Mouse (Mus musculus) fat pad, adult 2 months (tissue): ENCODE data around the gene Fam76b.
A peak's percentile ranks its signal among the peaks of the same experiment; 100 is the strongest.
"Not testable (repeated sequence)": the region's sequence is repeated elsewhere in the genome, so short reads cannot be mapped to it uniquely, and the experiment has no call there.

Experiments used
- DNase-seq: peaks from one replicate; pipeline ENCODE4 v3.0.0-alpha.2; 2011; ENCODE audit warnings: low read depth, low spot score; ENCODE audit errors: extremely low read depth

Fam76b gene

DNA sequence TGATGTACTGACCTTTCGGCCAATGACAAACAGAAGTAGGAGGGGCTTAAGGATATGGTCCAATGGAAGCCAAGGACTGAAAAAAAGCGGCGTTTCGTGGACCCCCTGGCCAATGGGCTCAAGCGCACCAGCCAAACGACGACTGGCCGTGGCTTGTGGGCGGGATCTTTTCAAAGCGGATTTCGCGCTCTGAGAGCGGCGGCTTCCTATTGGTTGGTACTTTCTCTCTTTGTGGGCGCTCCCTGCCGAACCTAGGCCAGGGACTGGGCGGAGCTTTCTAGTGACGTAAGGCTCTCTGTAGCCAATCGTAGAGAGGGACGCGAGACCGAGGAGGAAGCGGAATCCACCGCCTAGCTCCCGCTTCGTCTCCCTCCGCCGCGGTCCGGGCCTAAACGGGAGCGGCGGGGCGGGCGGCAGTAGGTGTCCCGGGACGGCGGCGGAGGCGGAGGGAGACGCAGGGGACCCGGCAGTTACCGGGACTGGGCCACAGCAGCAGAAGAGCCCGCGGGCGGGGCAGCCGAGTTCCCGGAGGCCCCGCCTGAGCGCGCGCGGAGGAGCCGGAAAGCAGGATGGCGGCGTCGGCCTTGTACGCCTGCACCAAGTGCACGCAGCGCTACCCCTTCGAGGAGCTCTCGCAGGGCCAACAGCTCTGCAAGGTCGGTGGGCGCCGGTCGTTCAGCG is at the start of gene Fam76b:
TSS of gene Fam76b (plus strand) at position 311 of the 681 bp plus-strand sequence.
- DNase-seq, result peak; percentile 98

DNA sequence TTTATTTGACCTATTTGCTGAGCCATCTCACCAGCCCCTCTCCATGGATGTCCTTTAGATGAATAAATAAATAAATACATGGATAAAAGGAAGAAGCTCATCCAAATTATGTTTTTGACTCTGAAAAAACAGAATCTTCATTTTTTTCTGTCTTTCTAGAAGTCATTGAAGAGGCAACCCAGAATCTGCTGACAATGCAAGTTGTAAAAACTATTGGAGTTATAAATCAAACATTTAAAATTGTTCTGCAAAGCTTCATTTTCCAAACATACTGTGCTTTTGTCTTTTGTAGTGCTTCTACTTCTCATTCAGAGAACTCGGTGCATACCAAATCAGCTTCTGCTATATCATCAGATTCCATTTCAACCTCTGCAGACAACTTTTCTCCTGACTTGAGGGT is 45.5 kb upstream of the Fam76b start:
- no peak for DNase-seq

DNA sequence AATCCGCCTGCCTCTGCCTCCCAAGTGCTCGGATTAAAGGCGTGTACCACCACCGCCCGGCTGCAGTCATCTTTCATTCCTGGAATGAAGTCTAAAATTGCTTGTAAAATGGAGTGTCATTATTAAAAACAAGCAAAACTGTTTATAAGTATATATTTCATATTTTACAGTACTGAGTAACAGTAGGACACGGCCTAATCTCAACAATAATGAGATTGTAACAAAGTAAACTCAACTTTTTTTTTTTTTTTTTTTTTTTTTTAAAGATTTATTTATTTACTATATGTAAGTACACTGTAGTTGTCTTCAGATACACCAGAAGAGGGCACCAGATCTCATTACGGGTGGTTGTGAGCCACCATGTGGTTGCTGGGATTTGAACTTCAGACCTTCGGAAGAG is 36.7 kb upstream of the Fam76b start:
- DNase-seq, result not testable (repeated sequence)

- DNase-seq, result no peak
These were observed 33.2 kb upstream of the Fam76b start for GRCm38 (mm10) chr9:13794302-13794701.

DNA sequence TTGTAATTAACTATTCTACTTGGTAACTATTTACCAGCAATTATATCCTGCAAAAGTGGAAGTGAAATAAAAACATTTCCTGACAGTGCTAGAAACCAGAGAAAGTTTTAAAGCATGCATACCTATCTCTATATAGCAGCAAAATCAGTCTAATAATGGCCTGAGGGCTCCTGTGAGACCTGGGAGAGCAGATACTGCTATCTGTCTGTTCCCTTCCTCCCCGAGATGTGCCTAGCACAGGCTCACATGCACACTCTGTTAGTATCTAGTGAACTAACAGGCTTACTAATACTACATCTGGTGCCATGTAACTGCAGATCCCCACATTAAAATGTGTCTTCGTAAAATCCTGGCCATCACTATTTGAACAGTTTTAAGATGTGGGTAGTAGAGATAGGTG is 32.8 kb upstream of the Fam76b start:
- DNase-seq, result no peak

DNA sequence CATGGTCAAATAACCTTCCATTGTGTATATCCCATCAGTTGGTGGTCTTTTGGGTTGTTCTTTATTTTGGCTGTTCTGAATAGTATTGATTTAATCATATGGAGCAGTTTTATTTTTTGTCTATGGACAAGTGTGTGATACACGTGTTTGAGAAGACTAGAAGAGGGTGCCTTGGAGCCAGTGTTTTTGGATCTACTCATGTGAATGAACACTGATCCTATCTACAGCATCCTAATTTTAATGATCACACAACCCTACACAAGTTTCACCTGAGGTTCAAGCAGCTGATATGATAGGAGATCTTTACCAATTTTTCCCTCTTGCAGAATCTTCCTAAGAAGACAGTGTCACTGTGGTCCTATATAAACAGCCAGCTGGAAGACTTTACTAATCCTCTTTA is 23.0 kb upstream of the Fam76b start:
- no peak for DNase-seq

GRCm38 (mm10) chr9:13806854-13807253 is 20.7 kb upstream of the Fam76b start:
- DNase-seq, result no peak

GRCm38 (mm10) chr9:13807657-13808056 is 19.9 kb upstream of the Fam76b start:
- DNase-seq, result no peak

GRCm38 (mm10) chr9:13809937-13810336 is 17.6 kb upstream of the Fam76b start:
- no peak for DNase-seq

GRCm38 (mm10) chr9:13818369-13818768 is 9.1 kb upstream of the Fam76b start:
- DNase-seq, result no peak

- no peak for DNase-seq
These were observed 6.7 kb upstream of the Fam76b start for GRCm38 (mm10) chr9:13820774-13821173.

- no peak for DNase-seq
These were observed 1.6 kb upstream of the Fam76b start for GRCm38 (mm10) chr9:13825896-13826295.

GRCm38 (mm10) chr9:13826391-13826805 is 1.1 kb upstream of the Fam76b start:
- no peak for DNase-seq

DNA sequence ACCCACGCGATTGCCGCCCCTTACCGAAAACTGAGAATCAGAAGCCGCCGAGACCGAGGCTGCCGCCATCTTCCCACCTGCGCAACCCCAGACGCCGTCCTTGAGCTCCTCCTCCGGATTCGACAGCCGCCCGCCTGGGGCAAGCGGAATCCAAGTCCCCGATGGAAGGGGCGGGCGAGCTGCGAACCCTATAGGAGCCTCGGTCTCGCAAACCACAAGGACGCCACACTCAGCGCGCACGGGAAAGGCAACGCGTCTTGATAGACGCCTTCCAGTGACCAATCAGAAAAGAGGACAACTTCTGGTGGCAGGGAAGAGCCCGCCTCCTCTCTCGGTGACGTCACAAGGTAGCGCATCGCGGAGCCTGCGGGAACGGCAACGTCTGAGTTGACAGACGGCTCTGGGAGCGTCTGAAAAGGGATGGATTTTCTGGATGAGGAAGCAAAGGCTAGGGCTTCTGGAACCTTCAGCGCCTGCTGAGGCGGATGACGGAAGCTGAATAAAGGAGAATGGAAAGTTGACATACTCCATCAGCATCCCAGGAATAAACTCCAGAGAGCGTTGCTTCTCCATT is 597 bp upstream of the Fam76b start, which contains the start of gene Cep57:
TSS of gene Cep57 (minus strand) at position 276 of the 574 bp plus-strand sequence.
- peak; percentile 88 for DNase-seq

DNA sequence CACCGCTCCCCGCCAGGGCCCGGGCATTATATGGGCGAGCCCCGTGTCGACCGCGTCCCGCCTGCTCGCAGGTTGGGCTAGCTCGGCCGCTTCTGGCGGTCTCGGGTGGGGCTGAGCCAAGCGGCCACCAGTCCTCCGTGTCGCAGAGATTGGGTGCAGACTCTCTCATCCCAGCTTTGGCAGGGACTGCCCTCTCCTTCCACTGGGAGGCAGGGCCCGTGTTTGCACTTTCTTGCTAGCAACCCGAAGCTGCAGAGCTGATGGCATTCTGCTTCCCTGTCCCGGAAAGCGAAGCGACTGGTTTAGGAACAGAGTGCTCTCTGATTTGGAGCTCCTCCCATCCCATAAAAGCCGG is 548 bp downstream of the Fam76b start:
- no peak for DNase-seq

DNA sequence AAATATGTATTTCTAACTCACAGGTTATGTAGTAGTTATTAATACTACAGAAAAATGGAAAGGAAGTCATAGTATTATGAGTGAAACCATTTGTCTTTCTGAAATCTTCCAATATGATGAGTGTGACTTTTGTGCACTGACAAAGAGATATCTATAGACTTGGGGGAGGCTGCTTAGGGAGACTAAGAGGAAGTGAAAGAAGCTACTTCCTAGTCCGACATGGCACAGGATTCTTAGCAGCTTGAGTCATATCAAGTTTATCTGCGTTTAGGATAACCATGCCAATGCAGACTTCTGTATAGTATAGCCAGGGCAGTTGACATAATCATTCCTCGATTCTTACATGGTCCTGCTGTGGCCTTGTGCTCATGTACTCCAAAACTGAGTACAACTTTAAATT is 7.7 kb downstream of the Fam76b start:
- DNase-seq, result no peak

DNA sequence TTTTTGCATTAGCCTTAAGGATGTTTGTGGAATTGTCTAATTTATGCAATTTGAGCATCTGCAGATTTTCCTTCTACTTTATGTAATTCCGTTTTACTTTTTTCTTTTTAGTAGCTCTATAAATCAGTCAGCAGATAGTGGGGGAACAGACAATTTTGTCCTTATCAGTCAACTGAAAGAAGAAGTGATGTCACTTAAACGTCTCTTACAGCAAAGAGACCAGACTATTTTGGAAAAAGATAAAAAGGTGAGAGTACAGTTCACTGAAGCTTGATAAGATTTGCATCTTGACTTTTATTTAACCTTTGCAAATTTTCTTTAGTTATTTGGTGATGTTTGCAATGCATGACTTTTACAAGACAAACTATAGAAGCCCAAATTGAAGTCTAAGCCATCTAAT is 9.2 kb downstream of the Fam76b start:
- DNase-seq, result no peak

GRCm38 (mm10) chr9:13847591-13847990 is 20.1 kb downstream of the Fam76b start:
- DNase-seq, result no peak

DNA sequence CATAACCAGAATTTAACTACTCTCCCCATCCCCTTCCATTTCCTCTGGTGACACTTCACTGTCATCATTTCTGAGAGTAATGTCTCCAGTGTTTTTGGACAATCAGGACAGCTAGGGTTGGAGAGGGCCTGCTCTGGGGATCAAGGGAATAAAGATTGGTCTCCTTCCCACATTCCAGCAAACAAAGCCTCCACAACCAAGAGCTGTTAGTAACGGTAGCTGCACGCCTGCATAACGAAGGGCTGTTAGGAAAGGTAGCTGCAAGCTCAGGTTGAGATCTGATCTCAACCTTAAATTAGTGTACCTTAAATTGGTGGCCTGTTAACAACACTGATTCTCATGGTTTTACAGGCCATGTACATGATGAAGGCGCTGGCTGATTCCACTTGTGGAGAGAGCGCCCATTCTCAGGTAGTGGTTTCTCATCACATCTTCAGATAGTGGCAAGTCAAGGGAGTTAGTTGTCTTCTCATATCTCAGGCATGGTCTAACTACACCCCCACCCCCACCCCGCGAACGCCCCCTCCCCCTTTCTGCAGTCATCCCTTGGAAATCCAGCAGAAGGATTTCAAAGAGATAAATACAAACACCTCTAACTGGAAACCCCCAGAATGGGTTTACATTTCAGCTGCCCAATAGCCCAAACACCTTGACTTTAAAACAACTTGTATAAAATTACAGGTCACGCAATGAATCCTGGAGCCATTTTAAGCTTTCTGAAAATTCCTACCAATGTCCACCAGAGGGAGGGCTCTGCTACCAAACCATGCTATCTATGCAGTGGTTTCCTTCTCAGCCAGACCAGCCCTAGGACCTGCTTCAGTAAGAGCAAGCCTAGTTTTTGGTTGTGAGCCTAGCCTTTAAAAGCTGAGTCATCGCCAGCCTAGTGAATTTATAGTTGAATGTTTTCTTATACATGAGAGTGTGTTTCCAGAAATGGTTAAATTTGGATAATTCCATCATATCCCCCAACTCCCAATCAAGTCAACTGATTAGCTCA is 21.3 kb downstream of the Fam76b start:
- no peak for DNase-seq

- DNase-seq, result no peak
These were observed 26.4 kb downstream of the Fam76b start for GRCm38 (mm10) chr9:13853876-13854275.

DNA sequence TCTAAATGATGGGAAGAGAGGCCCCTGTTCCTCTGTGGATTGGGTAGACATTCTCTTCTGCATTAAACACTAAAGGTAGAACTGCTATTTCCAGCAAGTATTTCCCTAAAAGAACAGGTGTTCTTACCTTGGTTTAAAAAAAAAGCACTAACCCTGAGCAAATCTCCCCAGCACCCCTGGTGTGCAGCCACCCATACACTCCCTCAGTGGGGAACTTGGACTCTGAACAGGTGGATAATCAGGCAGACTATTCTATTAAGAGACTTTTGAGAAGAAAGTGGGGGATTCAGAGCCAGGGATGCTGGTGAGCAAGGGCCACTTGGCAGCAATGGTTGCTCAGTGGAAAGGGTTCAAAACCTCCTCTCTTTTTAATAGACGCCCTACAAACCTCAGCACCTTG is 28.7 kb downstream of the Fam76b start:
- DNase-seq, result no peak

DNA sequence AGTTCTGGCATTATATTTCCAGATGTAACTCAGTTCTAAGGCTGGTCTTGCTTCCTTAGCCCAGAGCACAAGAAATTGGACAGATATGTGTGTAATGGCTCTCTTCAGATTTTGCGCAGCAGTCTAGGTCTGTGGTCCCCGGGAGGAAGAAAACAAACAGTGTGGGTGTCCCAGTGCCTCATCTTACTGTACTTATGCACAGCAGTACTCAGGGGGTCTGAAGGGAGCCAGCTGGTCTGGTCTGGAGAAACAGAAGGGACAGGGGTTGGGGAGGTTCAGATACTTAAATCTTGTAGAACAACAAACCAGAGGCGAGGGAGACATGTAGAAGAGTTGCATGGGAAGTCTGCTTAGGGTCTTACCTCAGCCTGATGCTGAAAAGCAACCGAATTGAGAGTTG is 29.3 kb downstream of the Fam76b start:
- no peak for DNase-seq
